ENCODE assay signal across 17 mouse cellular contexts in the genomic region with DNA sequence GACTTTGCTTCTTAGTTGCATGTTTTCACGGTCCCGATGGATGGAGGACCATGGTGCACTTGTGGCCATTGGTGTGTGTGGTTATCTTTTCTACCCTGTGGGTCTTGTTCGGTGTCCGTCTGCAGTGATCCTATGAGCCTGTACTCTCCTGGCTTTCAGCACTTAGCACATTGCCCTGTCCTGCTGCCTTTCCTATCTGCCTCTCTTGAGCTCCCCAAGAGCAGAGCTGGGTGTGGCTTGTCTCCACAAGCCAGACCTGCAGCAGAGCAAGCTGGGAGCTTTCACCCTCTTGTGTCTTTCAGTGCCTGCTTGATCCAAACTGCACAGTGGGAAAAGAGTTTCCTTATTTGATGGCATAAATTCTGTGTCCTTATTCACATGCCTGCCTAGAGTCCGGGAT.
"Had no signal": no experiment of that assay in that cellular context is flagged by ENCODE, and none has a peak within 500 bp of the region (broad histone marks: within the 10 kb centered on the region; RNA-seq: fewer than 3 reads in every experiment).

No protein-coding gene starts in this region.

- H3K9ac ChIP-seq: kidney, embryonic 15.5 days; lung, embryonic 15.5 days; midbrain, embryonic 12.5 days had no signal

- H3K4me1 ChIP-seq: kidney, embryonic 15.5 days; lung, embryonic 15.5 days; midbrain, embryonic 12.5 days had no signal

- H3K9me3 ChIP-seq: kidney, embryonic 15.5 days; lung, embryonic 15.5 days; midbrain, embryonic 12.5 days had no signal

- H3K27ac ChIP-seq: kidney, embryonic 15.5 days; left cerebral cortex, adult 2 months; lung, embryonic 15.5 days; midbrain, embryonic 12.5 days had no signal

- H3K36me3 ChIP-seq: midbrain, embryonic 12.5 days had no signal

- H3K4me3 ChIP-seq: kidney, embryonic 15.5 days; left cerebral cortex, adult 2 months; lung, embryonic 15.5 days; midbrain, embryonic 12.5 days had no signal

- H3K4me2 ChIP-seq: kidney, embryonic 15.5 days; lung, embryonic 15.5 days; midbrain, embryonic 12.5 days had no signal

- DNase-seq: kidney, adult 11 months; kidney, adult 8-10 months; kidney, postnatal 10 days; kidney, postnatal 36 days; layer of hippocampus, postnatal 36 days; lung, adult 18-20 months; lung, postnatal 10 days; lung, postnatal 36 days; right cerebral cortex, adult 18-20 months; right cerebral cortex, postnatal 25 days; thymus, adult 18-20 months; thymus, postnatal 36 days had no signal

- ATAC-seq: midbrain, embryonic 16.5 days had no signal

- H3K27me3 ChIP-seq: kidney, embryonic 15.5 days; lung, embryonic 15.5 days; midbrain, embryonic 12.5 days had no signal
